Mouse (Mus musculus): ENCODE measurements around the gene Sntg2. TPM values are rescaled to one million over a fixed set of nuclear protein-coding genes. Genes with fewer than 3 reads are reported as not detected.

Sntg2 gene
- total RNA-seq, 2 experiments from 2014 or later: 0.16 to 0.75 TPM

DNA sequence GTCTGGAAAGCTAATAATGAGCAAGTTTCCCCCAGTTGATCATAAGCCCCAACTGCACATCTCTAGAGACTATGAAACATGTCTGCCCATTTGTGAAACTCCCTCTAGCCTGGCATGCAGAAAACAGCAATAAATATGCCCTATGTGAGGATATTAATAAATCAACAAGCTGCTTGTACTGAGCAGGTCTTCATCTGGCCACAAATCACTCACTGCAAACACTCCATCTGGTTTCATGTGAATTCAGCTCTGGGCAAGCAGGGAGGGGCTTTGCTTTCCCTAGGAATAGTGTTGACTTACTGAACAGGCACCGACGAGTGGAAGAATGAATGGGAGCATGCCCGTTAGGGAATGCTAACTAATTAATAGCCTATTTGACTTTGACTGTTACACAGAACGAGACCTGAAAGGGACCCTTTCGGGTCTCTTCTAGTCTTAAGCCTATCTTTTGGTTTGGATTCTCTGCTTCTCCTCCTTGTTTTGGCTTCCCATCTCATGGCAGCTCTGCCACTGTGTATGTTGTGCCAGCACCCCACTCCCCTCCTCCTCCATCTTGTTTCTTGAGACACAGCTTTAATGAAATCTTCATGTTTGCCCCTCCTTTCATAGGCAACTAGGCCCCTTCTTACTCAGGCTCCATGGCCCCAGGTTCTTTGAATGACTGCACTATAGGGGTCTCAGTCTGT, 86.1 kb downstream of the Sntg2 start:
- DNase-seq (ENCODE audit: low spot score): no peak
- intact Hi-C loops (cut with DNase I): no loop called here

DNA sequence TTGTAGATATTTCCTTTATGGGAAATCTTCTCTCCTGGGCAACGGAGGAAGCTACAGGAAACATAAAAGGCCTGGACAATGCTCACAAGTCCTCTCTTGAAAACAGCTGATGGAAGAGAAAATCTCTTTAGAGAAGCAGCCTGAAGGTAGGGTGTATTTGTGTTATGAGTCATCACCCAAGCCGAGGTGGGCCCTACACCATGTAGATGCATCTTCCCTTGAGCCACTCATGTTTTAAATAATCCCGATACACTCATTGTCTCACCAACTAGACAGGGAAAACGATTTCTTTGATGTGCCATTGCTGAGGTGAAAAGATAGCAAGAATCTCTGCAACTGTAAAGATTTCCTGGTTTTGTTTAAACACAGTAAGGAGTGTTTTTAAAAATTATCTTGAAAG, 89.4 kb downstream of the Sntg2 start:
- intact Hi-C loops (cut with DNase I): no loop called here
- DNase-seq (ENCODE audit: low spot score): no peak

DNA sequence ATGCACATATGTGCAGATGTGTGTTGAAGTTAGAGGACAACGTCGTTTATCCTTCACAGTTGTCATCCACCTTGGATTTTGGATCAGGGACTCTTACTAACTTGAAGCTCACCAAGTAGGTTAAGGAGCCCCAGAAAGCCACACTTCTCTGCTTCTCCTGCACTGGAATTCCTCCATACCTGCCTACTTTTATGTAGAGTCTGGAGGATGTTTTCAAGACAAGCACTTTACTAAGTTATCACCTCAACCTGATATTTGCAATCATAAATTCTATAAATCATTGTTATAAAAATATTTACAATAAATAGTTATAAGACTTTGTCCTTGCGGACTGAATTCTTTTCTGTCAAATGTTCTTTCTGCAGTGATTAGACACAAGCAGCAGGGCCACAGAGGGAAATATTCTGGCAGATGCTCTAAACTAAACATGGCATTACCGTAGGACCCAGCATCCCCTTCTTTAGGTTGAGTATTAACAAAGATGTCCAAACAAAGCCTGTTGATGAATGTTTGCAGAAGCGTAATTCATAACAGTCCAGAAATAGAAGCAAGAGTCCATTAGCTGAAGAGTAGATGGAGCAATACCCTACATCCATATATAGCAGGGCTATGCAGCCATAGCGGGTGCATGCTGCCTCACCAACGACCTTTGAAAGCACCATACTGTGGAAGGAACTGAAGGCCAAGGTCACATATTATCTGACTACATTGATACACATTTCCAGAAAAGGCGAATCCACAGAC, 100.8 kb downstream of the Sntg2 start:
- intact Hi-C loops (cut with DNase I): no loop called here
- DNase-seq (ENCODE audit: low spot score): no peak

GRCm38 (mm10) chr12:30264206-30264605, 109.0 kb downstream of the Sntg2 start:
- intact Hi-C loops (cut with DNase I): no loop called here
- DNase-seq (ENCODE audit: low spot score): no peak

DNA sequence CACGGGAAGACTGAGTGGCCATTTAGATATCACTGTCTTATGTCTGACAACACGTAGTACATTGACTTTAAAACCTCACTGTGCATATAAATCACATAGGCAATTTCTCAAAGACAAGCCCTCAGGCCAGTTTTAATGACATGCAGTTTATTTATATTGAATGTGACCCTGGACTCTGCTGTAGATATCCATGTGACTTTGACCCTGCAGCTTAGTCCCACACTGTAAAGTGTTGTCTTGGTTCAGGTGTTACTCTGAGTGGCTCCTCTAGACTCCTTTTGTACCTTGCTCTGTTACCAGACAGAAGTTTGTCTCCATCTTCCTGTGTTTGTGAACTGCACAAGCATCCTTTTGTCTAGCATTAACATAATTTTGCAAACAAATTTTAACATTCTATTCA, 112.0 kb downstream of the Sntg2 start:
- intact Hi-C loops (cut with DNase I): no loop called here
- no peak for DNase-seq (ENCODE audit: low spot score)

GRCm38 (mm10) chr12:30258641-30259040, 114.5 kb downstream of the Sntg2 start:
- no peak for DNase-seq (ENCODE audit: low spot score)
- intact Hi-C loops (cut with DNase I): no loop called here

DNA sequence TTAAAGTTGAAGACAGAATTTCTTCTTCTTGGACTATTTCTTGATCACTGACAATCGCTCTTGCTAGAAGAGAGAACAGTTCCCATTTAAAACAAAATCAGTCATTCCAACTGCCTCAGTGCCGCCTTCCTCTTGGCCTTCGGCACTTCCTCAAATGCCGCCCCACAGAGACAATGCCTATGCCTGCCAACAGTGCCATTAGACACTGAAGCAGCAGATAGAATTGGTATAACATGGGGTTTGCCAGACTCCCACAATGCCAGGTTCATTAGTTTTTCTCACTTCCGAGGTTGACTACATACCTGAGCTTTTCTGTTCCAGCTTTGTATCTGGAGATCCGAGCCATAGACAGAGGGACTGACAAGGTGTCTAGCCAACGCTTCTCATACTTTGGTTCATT, 115.5 kb downstream of the Sntg2 start:
- intact Hi-C loops (cut with DNase I): no loop called here
- DNase-seq (ENCODE audit: low spot score): no peak

DNA sequence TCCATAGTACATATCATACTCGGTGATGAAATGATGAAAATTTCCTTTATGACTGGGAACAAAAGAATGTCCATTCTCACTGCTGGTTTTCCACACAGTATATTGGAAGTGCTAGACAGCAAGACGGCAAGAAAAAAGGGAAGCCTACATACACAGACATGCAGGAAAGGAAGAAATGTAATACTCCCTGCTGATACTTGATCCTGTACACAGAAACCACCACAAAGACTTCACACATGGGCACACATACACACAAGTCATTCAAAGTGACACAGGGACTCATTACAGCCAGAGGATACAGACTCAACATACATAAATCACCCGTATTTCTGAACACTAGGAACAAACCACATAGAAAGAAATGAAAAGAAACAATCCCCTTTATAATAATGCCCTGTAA, 117.0 kb downstream of the Sntg2 start:
- intact Hi-C loops (cut with DNase I): no loop called here
- DNase-seq (ENCODE audit: low spot score): no peak

DNA sequence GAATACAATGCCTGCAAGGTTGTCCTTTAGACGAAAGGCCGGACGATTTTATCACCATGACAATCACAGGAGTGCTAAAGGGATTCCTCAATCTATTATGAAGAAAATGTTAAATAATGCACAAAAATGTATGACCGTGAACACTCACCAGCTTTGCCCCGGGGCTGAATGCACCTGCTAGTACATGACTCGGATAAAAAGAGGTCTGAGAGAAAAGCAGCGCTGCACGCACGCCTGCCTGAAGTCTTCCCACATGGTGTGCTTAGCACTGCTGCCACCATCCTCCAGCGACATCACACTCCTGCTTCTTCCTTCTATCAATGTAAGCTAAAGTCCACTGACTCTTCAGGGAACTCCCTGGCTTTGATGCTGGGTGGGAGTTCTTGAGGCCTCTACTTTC, 118.6 kb downstream of the Sntg2 start:
- no peak for DNase-seq (ENCODE audit: low spot score)
- intact Hi-C loops (cut with DNase I): no loop called here

DNA sequence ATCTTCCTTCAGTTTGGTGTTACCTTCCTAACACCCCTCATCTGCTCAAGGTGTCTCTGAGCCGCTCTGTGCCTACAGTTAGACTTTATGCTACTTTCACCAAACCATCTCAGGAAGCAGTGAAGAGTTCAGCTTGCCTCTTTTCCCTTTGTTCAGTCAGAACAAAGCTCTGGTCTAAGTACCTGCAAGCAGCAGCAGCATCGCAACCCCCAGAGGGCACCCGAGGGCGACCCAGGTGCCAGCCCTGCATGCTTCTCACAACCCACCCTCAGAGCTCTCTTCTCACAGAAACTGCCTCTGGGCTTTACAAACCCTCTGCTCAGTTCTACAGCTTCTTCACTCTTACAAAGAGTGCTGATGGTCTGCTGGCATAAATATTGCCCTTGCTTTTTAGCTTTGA, 120.8 kb downstream of the Sntg2 start:
- intact Hi-C loops (cut with DNase I): no loop called here
- DNase-seq (ENCODE audit: low spot score): no peak

GRCm38 (mm10) chr12:30251283-30251829, 121.8 kb downstream of the Sntg2 start:
- intact Hi-C loops (cut with DNase I): no loop called here

DNA sequence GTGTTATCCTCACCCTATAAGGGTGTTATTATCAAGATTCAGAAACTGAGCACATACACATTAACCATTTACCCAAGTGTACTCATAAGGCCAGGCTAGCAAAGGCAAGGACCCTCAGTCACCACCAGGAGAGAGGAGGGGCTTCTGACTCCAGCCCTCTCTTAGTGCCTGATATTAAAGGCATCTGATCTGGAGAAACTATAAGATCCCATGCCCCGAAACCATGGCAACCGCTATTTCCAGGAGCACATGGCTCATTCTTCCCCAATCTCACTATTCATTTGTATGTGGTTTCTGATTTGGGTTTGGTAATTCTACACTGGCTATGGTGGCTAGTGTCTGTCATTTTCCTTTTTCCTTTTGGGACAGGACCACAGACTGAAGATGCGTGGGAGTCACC, 124.1 kb downstream of the Sntg2 start:
- DNase-seq (ENCODE audit: low spot score): no peak
- intact Hi-C loops (cut with DNase I): no loop called here

More at GRCm38 (mm10) chr12:30251283-30251829, 121.8 kb downstream of the Sntg2 start:
- DNase-seq (ENCODE audit: low spot score): no peak

- intact Hi-C loops (cut with DNase I): no loop called here
Measured at GRCm38 (mm10) chr12:30246286-30246945, 126.8 kb downstream of the Sntg2 start.

GRCm38 (mm10) chr12:30244194-30244593, 129.0 kb downstream of the Sntg2 start:
- DNase-seq (ENCODE audit: low spot score): no peak

More at GRCm38 (mm10) chr12:30246286-30246945, 126.8 kb downstream of the Sntg2 start:
- no peak for DNase-seq (ENCODE audit: low spot score)

GRCm38 (mm10) chr12:30240891-30241290, 132.3 kb downstream of the Sntg2 start:
- DNase-seq (ENCODE audit: low spot score): no peak
- intact Hi-C loops (cut with DNase I): no loop called here

More at GRCm38 (mm10) chr12:30244194-30244593, 129.0 kb downstream of the Sntg2 start:
- intact Hi-C loops (cut with DNase I): no loop called here

- intact Hi-C loops (cut with DNase I): no loop called here
- no peak for DNase-seq (ENCODE audit: low spot score)
Measured at GRCm38 (mm10) chr12:30234940-30235339, 138.2 kb downstream of the Sntg2 start.

GRCm38 (mm10) chr12:30228004-30228403, 145.2 kb downstream of the Sntg2 start:
- intact Hi-C loops (cut with DNase I): no loop called here
- no peak for DNase-seq (ENCODE audit: low spot score)

- intact Hi-C loops (cut with DNase I): no loop called here
- DNase-seq (ENCODE audit: low spot score): no peak
Measured at GRCm38 (mm10) chr12:30226247-30226646, 146.9 kb downstream of the Sntg2 start.

DNA sequence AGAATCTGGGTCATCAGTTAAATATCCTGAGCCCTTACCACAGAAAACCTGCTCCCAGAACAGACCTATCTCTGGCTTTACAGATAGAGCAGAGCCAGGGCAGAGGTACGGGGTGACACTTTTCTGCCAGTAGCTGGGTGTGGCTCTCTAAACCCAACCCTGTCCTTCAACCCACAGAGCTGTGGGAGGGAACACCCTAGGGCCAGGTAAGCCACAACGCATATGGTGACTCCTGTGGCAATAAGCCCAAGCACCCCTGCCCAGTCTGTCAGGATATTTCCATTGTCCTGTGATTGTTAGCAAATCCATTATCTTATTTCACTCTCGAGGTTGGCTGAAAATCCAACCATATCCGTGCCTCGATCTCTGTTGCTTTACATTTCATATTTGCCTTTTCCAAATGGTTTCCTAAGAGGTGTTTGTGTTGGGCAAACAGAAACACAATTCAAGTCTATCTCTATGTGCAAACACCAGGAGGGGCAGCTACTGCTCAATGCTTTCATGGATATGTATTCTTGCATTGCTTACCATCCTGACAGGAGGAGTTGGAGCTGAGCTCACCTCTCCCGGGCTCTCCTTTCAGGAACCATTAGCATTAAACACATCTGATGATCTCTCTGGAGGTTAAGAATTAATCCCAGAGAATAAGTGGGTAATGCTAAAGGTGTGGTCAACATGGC, 156.3 kb downstream of the Sntg2 start:
- DNase-seq (ENCODE audit: low spot score): no peak
- intact Hi-C loops (cut with DNase I): no loop called here

- no peak for DNase-seq (ENCODE audit: low spot score)
- intact Hi-C loops (cut with DNase I): no loop called here
Measured at GRCm38 (mm10) chr12:30214761-30215160, 158.4 kb downstream of the Sntg2 start.

All from heart, postnatal 25 days (tissue).